ENCODE assay signal across 8 mouse cellular contexts in the genomic region with DNA sequence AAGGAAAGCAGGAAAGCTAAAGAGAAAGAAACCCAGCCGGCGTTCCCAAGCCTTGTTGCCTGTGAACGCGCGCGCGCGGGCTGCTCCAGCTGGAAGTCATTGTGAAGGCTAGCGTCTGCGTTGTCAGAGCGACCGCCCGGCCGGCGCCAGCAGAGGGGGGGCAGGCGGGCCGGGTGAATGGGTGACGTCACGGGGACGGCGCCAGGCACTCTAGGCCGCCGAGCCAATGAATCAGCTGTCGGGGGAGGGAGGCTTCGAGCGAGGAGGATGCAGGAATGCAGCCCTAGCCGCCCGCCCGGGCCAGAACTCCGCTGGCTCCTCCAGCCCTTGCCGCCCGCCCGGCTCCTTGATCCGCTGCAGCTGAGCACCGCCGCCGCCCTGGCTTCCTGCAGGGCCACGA. TPM values are rescaled to one million over a fixed set of nuclear protein-coding genes. Genes with fewer than 3 reads are reported as not detected.
A peak's percentile ranks its signal among the peaks of the same experiment; 100 is the strongest.
DNase-seq lines count a peak whose midpoint lies in the region; ATAC-seq lines count a peak whose summit lies in the region.

No protein-coding gene starts in this region.

- no peaks in the 10 kb centered on the region for H3K36me3 ChIP-seq in forebrain, embryonic 10.5 days (replicated peaks)
- H3K36me3 ChIP-seq in heart, embryonic 12.5 days, result no peaks in the 10 kb centered on the region
- no peaks in the 10 kb centered on the region for H3K36me3 ChIP-seq in kidney, embryonic 15.5 days
- H3K36me3 ChIP-seq in limb, embryonic 13.5 days, result no peaks in the 10 kb centered on the region
- no peaks in the 10 kb centered on the region for H3K36me3 ChIP-seq in midbrain, embryonic 14.5 days (ENCODE audit: control insufficient read depth, insufficient read depth, low read length)
- H3K36me3 ChIP-seq in stomach, embryonic 14.5 days (ENCODE audit: control insufficient read depth, insufficient read depth, low read length), result no peaks in the 10 kb centered on the region

- ATAC-seq in CD4-positive, CD25-positive, alpha-beta regulatory T cell, adult 4 months, result no peak
- peak; percentile 98 for ATAC-seq in heart, embryonic 12.5 days (ENCODE audit: insufficient number of reproducible peaks, low FRiP score)
- ATAC-seq in kidney, embryonic 15.5 days (replicated peaks; ENCODE audit: low FRiP score), result peak; percentile 99
- ATAC-seq in limb, embryonic 13.5 days (ENCODE audit: low FRiP score, low read depth), result peak; percentile 98
- peak; percentile 97 for ATAC-seq in midbrain, embryonic 14.5 days (ENCODE audit: low FRiP score, low TSS enrichment)
- peak; percentile 98 for ATAC-seq in stomach, embryonic 14.5 days (ENCODE audit: insufficient number of reproducible peaks, insufficient read depth, low FRiP score, low read depth)

- peaks cover 50% of the 10 kb centered on the region for H3K4me1 ChIP-seq in forebrain, embryonic 10.5 days
- H3K4me1 ChIP-seq in heart, embryonic 12.5 days (replicated peaks), result peaks cover 13% of the 10 kb centered on the region
- peaks cover 12% of the 10 kb centered on the region for H3K4me1 ChIP-seq in kidney, embryonic 15.5 days
- H3K4me1 ChIP-seq in limb, embryonic 13.5 days, result peaks cover 20% of the 10 kb centered on the region
- peaks cover 19% of the 10 kb centered on the region for H3K4me1 ChIP-seq in midbrain, embryonic 14.5 days (ENCODE audit: control insufficient read depth, insufficient read depth, low read length)
- peaks cover 14% of the 10 kb centered on the region for H3K4me1 ChIP-seq in stomach, embryonic 14.5 days (ENCODE audit: control insufficient read depth, insufficient read depth, low read length)

- H3K9me3 ChIP-seq in forebrain, embryonic 10.5 days, result no peaks in the 10 kb centered on the region
- no peaks in the 10 kb centered on the region for H3K9me3 ChIP-seq in heart, embryonic 12.5 days (replicated peaks)
- no peaks in the 10 kb centered on the region for H3K9me3 ChIP-seq in kidney, embryonic 15.5 days (replicated peaks)
- no peaks in the 10 kb centered on the region for H3K9me3 ChIP-seq in limb, embryonic 13.5 days
- no peaks in the 10 kb centered on the region for H3K9me3 ChIP-seq in midbrain, embryonic 14.5 days (ENCODE audit: control insufficient read depth, low read length)
- H3K9me3 ChIP-seq in stomach, embryonic 14.5 days (ENCODE audit: control insufficient read depth, low read depth, low read length), result no peaks in the 10 kb centered on the region

- peak; percentile 7 for DNase-seq in CD4-positive, CD25-positive, alpha-beta regulatory T cell, adult 2 months (ENCODE audit: low read depth, low spot score)
- peak; percentile 94 for DNase-seq in forebrain, embryonic 10.5 days (ENCODE audit: extremely low spot score, low spot score)
- DNase-seq in midbrain, embryonic 14.5 days, result peak; percentile 98

- peak overlapping the region; percentile 73 for H3K4me2 ChIP-seq in heart, embryonic 12.5 days
- H3K4me2 ChIP-seq in kidney, embryonic 15.5 days, result peak overlapping the region; percentile 59
- H3K4me2 ChIP-seq in limb, embryonic 13.5 days (replicated peaks), result peak overlapping the region; percentile 66
- H3K4me2 ChIP-seq in midbrain, embryonic 14.5 days (ENCODE audit: low read length), result peak overlapping the region; percentile 69
- H3K4me2 ChIP-seq in stomach, embryonic 14.5 days (replicated peaks; ENCODE audit: low read depth, low read length), result peak overlapping the region; percentile 50

- H3K27me3 ChIP-seq in forebrain, embryonic 10.5 days (ENCODE audit: poor library complexity, severe bottlenecking), result no peaks in the 10 kb centered on the region
- H3K27me3 ChIP-seq in heart, embryonic 12.5 days (replicated peaks), result no peaks in the 10 kb centered on the region
- H3K27me3 ChIP-seq in kidney, embryonic 15.5 days, result no peaks in the 10 kb centered on the region
- H3K27me3 ChIP-seq in limb, embryonic 13.5 days, result no peaks in the 10 kb centered on the region
- H3K27me3 ChIP-seq in midbrain, embryonic 14.5 days (ENCODE audit: control insufficient read depth, insufficient read depth, low read length), result no peaks in the 10 kb centered on the region
- H3K27me3 ChIP-seq in stomach, embryonic 14.5 days (ENCODE audit: control insufficient read depth, insufficient read depth, low read length), result no peaks in the 10 kb centered on the region

- H3K9ac ChIP-seq in heart, embryonic 12.5 days, result peak overlapping the region; percentile 75
- H3K9ac ChIP-seq in kidney, embryonic 15.5 days, result peak overlapping the region; percentile 35; the same call in 1 of the 2 replicates
- peak overlapping the region; percentile 69 for H3K9ac ChIP-seq in limb, embryonic 13.5 days
- peak overlapping the region; percentile 70 for H3K9ac ChIP-seq in midbrain, embryonic 14.5 days (replicated peaks; ENCODE audit: low read length)
- no peak overlapping the region for H3K9ac ChIP-seq in stomach, embryonic 14.5 days (replicated peaks; ENCODE audit: low read depth, low read length)

- H3K27ac ChIP-seq in forebrain, embryonic 10.5 days, result peak overlapping the region; percentile 96
- peak overlapping the region; percentile 95 for H3K27ac ChIP-seq in heart, embryonic 12.5 days (ENCODE audit: poor library complexity, severe bottlenecking)
- H3K27ac ChIP-seq in kidney, embryonic 15.5 days, result peak overlapping the region; percentile 91
- H3K27ac ChIP-seq in limb, embryonic 13.5 days, result peak overlapping the region; percentile 92
- H3K27ac ChIP-seq in midbrain, embryonic 14.5 days (replicated peaks; ENCODE audit: low read depth, low read length), result peak overlapping the region; percentile 94
- H3K27ac ChIP-seq in stomach, embryonic 14.5 days (ENCODE audit: low read length), result peak overlapping the region; percentile 88

- WGBS in forebrain, embryonic 10.5 days, result under 1% methylated on average over 38 of the region's 38 CpGs
- under 1% methylated on average over 38 of the region's 38 CpGs for WGBS in heart, embryonic 12.5 days
- WGBS in kidney, embryonic 15.5 days, result under 1% methylated on average over 36 of the region's 38 CpGs
- WGBS in limb, embryonic 13.5 days, result under 1% methylated on average over 38 of the region's 38 CpGs
- WGBS in midbrain, embryonic 14.5 days, result under 1% methylated on average over 38 of the region's 38 CpGs
- under 1% methylated on average over 38 of the region's 38 CpGs for WGBS in stomach, embryonic 14.5 days

- H3K4me3 ChIP-seq in forebrain, embryonic 10.5 days, result peak overlapping the region; percentile 55
- peak overlapping the region; percentile 44 for H3K4me3 ChIP-seq in heart, embryonic 12.5 days
- H3K4me3 ChIP-seq in kidney, embryonic 15.5 days (replicated peaks), result peak overlapping the region; percentile 37
- H3K4me3 ChIP-seq in limb, embryonic 13.5 days, result peak overlapping the region; percentile 37
- peak overlapping the region; percentile 37 for H3K4me3 ChIP-seq in midbrain, embryonic 14.5 days (replicated peaks; ENCODE audit: low read depth, low read length)
- peak overlapping the region; percentile 24; the same call in 1 of the 2 replicates for H3K4me3 ChIP-seq in stomach, embryonic 14.5 days (ENCODE audit: low read depth, low read length)

RNA-seq across cellular contexts. Expression of a gene that starts 33.3 kb away (rescaled TPM):
- polyA plus RNA-seq in CD4-positive, CD25-positive, alpha-beta regulatory T cell, adult 4 months (2017; shearing (Covaris generic)), result not detected
- 80.5 and 101 TPM in 2 replicates for polyA plus RNA-seq in forebrain, embryonic 10.5 days (2016; fragmentation: Nextera tagmentation; extraction: Ambion mirVana)
- polyA plus RNA-seq in heart, embryonic 12.5 days (2016; fragmentation: Nextera tagmentation; extraction: Ambion mirVana), result 4.4 and 4.7 TPM in 2 replicates
- 24.3 and 26.6 TPM in 2 replicates for polyA plus RNA-seq in kidney, embryonic 15.5 days (2015; fragmentation: Nextera tagmentation; extraction: Ambion mirVana)
- polyA plus RNA-seq in limb, embryonic 13.5 days (2015; fragmentation: Nextera tagmentation; extraction: Ambion mirVana), result 10.2 and 10.4 TPM in 2 replicates
- 149 and 156 TPM in 2 replicates for polyA plus RNA-seq in midbrain, embryonic 14.5 days (2014; fragmentation: Nextera tagmentation; extraction: Ambion mirVana)
- polyA plus RNA-seq in stomach, embryonic 14.5 days (2014; fragmentation: Nextera tagmentation; extraction: Ambion mirVana), result 13.7 and 18.1 TPM in 2 replicates

Comparison
In these comparisons a context has a peak if more than half of its experiments do, and no peak if none do; other contexts are left out.
1. DNase-seq: peak in every context shown above with its lines; median percentile 98 in midbrain, embryonic 14.5 days; 94 in forebrain, embryonic 10.5 days; 7 in CD4-positive, CD25-positive, alpha-beta regulatory T cell, adult 2 months.